Mouse (Mus musculus) midbrain, embryonic 11.5 days (tissue): ENCODE results near the gene Asb13. TPM values are rescaled to one million over a fixed set of nuclear protein-coding genes. Genes with fewer than 3 reads are reported as not detected.
A peak's percentile ranks its signal among the peaks of the same experiment; 100 is the strongest.

Source experiments
- ATAC-seq: fragments of 200-750 bp; cut with Nextera tagmentation; 2 replicates; pipeline ENCODE4 v1.8.0; 2017; ENCODE audit warnings: moderate TSS enrichment, moderate library complexity; ENCODE audit not compliant: low FRiP score
- DNase-seq: peaks from one replicate; pipeline ENCODE4 v3.0.0; 2015; ENCODE audit warnings: low spot score; ENCODE audit errors: missing footprints
- H3K27ac ChIP-seq: fragments of 300-500 bp; sonication (generic); 2 replicates; pipeline ENCODE4 v1.5.1; 2014; ENCODE audit warnings: low read depth, low read length
- H3K27me3 ChIP-seq: fragments of 300-500 bp; sonication (generic); 2 replicates; pipeline ENCODE4 v1.6.1; 2014; ENCODE audit warnings: mild to moderate bottlenecking, low read length, moderate library complexity, mixed read lengths; ENCODE audit not compliant: control insufficient read depth, insufficient read depth
- H3K36me3 ChIP-seq: fragments of 300-500 bp; sonication (generic); 2 replicates; pipeline ENCODE4 v1.6.1; 2014; ENCODE audit warnings: mild to moderate bottlenecking, low read length, moderate library complexity, mixed read lengths; ENCODE audit not compliant: control insufficient read depth, insufficient read depth
- H3K4me1 ChIP-seq: fragments of 300-500 bp; sonication (generic); 2 replicates; pipeline ENCODE4 v1.6.1; 2014; ENCODE audit warnings: low read length; ENCODE audit not compliant: control insufficient read depth, insufficient read depth
- H3K4me2 ChIP-seq: fragments of 300-500 bp; sonication (generic); 2 replicates; pipeline ENCODE4 v1.6.1; 2014; ENCODE audit warnings: mild to moderate bottlenecking, moderate library complexity
- H3K4me3 ChIP-seq: fragments of 300-500 bp; sonication (generic); 2 replicates; pipeline ENCODE4 v1.5.1; 2014; ENCODE audit warnings: low read depth, low read length
- H3K9ac ChIP-seq: fragments of 300-500 bp; sonication (generic); 2 replicates; pipeline ENCODE4 v1.6.1; 2014; ENCODE audit warnings: low read length
- H3K9me3 ChIP-seq: fragments of 300-500 bp; sonication (generic); 2 replicates; pipeline ENCODE4 v1.6.1; 2016; ENCODE audit warnings: low read length; ENCODE audit not compliant: control insufficient read depth
- WGBS: fragments of 180-500 bp; shearing (Covaris S2); extraction: QIAGEN DNeasy Blood & Tissue Kit; methylation state at CpG from one replicate; pipeline ENCODE4 v1.1.7; 2014; 5-methylcytosine and 5-hydroxymethylcytosine counted together
- polyA plus RNA-seq: library from polyadenylated mRNA; unstranded; fragments of >200 nt; fragmentation: Nextera tagmentation; extraction: Ambion mirVana; gene quantifications from 2 replicates; pipeline ENCODE4 v1.2.1, GENCODE M21; 2014

The Asb13 gene
- polyA plus RNA-seq: 9.6 and 9.7 TPM in 2 replicates

GRCm38 (mm10) chr13:3633895-3634811, at the start of gene Asb13:
Gene Asb13 (plus strand): TSS chr13:3634032.
- WGBS: under 1% methylated on average over 47 of the region's 47 CpGs
- peak within 1 kb of the TSS; percentile 67 for H3K4me3 ChIP-seq
- no peaks in the 10 kb centered on the region for H3K36me3 ChIP-seq
- peak; percentile 96 for ATAC-seq
- H3K27me3 ChIP-seq: peaks cover 3% of the 10 kb centered on the region; the same call in 1 of the 2 replicates
- peak within 1 kb of the TSS; percentile 80 for H3K9ac ChIP-seq
- no peaks in the 10 kb centered on the region for H3K9me3 ChIP-seq
- DNase-seq: peak; percentile 97
- H3K4me2 ChIP-seq: peak within 1 kb of the TSS; percentile 66
- H3K4me1 ChIP-seq: no peaks in the 10 kb centered on the region
- no peak within 1 kb of the TSS for H3K27ac ChIP-seq

- H3K27me3 ChIP-seq: no peaks in the 10 kb centered on the region
- no peaks in the 10 kb centered on the region for H3K4me1 ChIP-seq
- H3K4me3 ChIP-seq: no peak overlapping the region
- H3K4me2 ChIP-seq: no peak overlapping the region
- no peak overlapping the region for H3K9ac ChIP-seq
- DNase-seq (no peak), ATAC-seq (no peak)
- H3K9me3 ChIP-seq: no peaks in the 10 kb centered on the region
- no peak overlapping the region for H3K27ac ChIP-seq
- peaks cover 20% of the 10 kb centered on the region; the same call in 1 of the 2 replicates for H3K36me3 ChIP-seq
- 90% methylated on average over 3 of the region's 3 CpGs for WGBS
Measured at GRCm38 (mm10) chr13:3590789-3591188, 43.0 kb upstream of the Asb13 start.

GRCm38 (mm10) chr13:3594311-3594710, 39.5 kb upstream of the Asb13 start:
- no peak for ATAC-seq
- H3K9me3 ChIP-seq: no peaks in the 10 kb centered on the region
- 91% methylated on average over 1 of the region's 1 CpGs for WGBS
- no peaks in the 10 kb centered on the region for H3K4me1 ChIP-seq
- peaks cover 18% of the 10 kb centered on the region; the same call in 1 of the 2 replicates for H3K36me3 ChIP-seq
- no peaks in the 10 kb centered on the region for H3K27me3 ChIP-seq
- DNase-seq: no peak
- H3K4me2 ChIP-seq: no peak overlapping the region
- H3K4me3 ChIP-seq: no peak overlapping the region
- no peak overlapping the region for H3K9ac ChIP-seq
- H3K27ac ChIP-seq: no peak overlapping the region

- H3K4me3 ChIP-seq: no peak overlapping the region
- no peak overlapping the region for H3K9ac ChIP-seq
- H3K4me2 ChIP-seq: no peak overlapping the region
- WGBS: 94% methylated on average over 6 of the region's 6 CpGs
- no peaks in the 10 kb centered on the region for H3K4me1 ChIP-seq
- DNase-seq (no peak), ATAC-seq (no peak)
- peaks cover 13% of the 10 kb centered on the region; the same call in 1 of the 2 replicates for H3K36me3 ChIP-seq
- no peak overlapping the region for H3K27ac ChIP-seq
- H3K9me3 ChIP-seq: no peaks in the 10 kb centered on the region
- no peaks in the 10 kb centered on the region for H3K27me3 ChIP-seq
Measured at GRCm38 (mm10) chr13:3596232-3596631, 37.6 kb upstream of the Asb13 start.

GRCm38 (mm10) chr13:3609780-3610117, 24.1 kb upstream of the Asb13 start:
- Histone ChIP-seq H3K4me1 (no peaks in the 10 kb centered on the region), H3K36me3 (no peaks in the 10 kb centered on the region), H3K9me3 (no peaks in the 10 kb centered on the region), H3K4me3 (peak overlapping the region; percentile 90), H3K9ac (peak overlapping the region; percentile 91), H3K4me2 (peak overlapping the region; percentile 82), H3K27me3 (no peaks in the 10 kb centered on the region), H3K27ac (no peak overlapping the region)
- 28% methylated on average over 8 of the region's 8 CpGs for WGBS
- peak; percentile 88 for DNase-seq
- no peak for ATAC-seq

GRCm38 (mm10) chr13:3610118-3610794, 23.6 kb upstream of the Asb13 start:
- H3K27ac ChIP-seq: peak overlapping the region; percentile 80
- H3K9ac ChIP-seq: peak overlapping the region; percentile 91
- peak overlapping the region; percentile 82 for H3K4me2 ChIP-seq
- no peaks in the 10 kb centered on the region for H3K36me3 ChIP-seq
- ATAC-seq (peak; percentile 61), DNase-seq (peak; percentile 92)
- no peaks in the 10 kb centered on the region for H3K27me3 ChIP-seq
- no peaks in the 10 kb centered on the region for H3K9me3 ChIP-seq
- WGBS: under 1% methylated on average over 45 of the region's 50 CpGs
- H3K4me1 ChIP-seq: no peaks in the 10 kb centered on the region
- H3K4me3 ChIP-seq: peak overlapping the region; percentile 90

GRCm38 (mm10) chr13:3610795-3611438, 22.9 kb upstream of the Asb13 start, which contains the start of gene Fam208b:
Gene Fam208b (minus strand): TSS chr13:3611108.
- WGBS: under 1% methylated on average over 54 of the region's 58 CpGs
- no peaks in the 10 kb centered on the region for H3K27me3 ChIP-seq
- H3K27ac ChIP-seq: peak within 1 kb of the TSS; percentile 80
- DNase-seq (peak; percentile 99), ATAC-seq (peak; percentile 99)
- no peaks in the 10 kb centered on the region for H3K36me3 ChIP-seq
- peak within 1 kb of the TSS; percentile 82 for H3K4me2 ChIP-seq
- no peaks in the 10 kb centered on the region for H3K9me3 ChIP-seq
- H3K4me1 ChIP-seq: no peaks in the 10 kb centered on the region
- peak within 1 kb of the TSS; percentile 91 for H3K9ac ChIP-seq
- H3K4me3 ChIP-seq: peak within 1 kb of the TSS; percentile 90

- no peaks in the 10 kb centered on the region for H3K4me1 ChIP-seq
- H3K27ac ChIP-seq: no peak overlapping the region
- H3K9me3 ChIP-seq: no peaks in the 10 kb centered on the region
- ATAC-seq (no peak), DNase-seq (no peak)
- no peak overlapping the region for H3K4me3 ChIP-seq
- H3K27me3 ChIP-seq: no peaks in the 10 kb centered on the region
- 65% methylated on average over 3 of the region's 3 CpGs for WGBS
- H3K36me3 ChIP-seq: no peaks in the 10 kb centered on the region
- no peak overlapping the region for H3K4me2 ChIP-seq
- H3K9ac ChIP-seq: no peak overlapping the region
Measured at GRCm38 (mm10) chr13:3627139-3627538, 6.7 kb upstream of the Asb13 start.
